Mouse (Mus musculus) neural tube, embryonic 11.5 days (tissue): ENCODE data around the gene Jam2. TPM values are rescaled to one million over a fixed set of nuclear protein-coding genes. Genes with fewer than 3 reads are reported as not detected.

Experiments used
- ATAC-seq: fragments of 200-750 bp; cut with Nextera tagmentation; 2 replicates; pipeline ENCODE4 v1.8.0; 2017; ENCODE audit warnings: moderate number of reproducible peaks, mild to moderate bottlenecking, moderate TSS enrichment, moderate library complexity; ENCODE audit not compliant: insufficient read depth, low FRiP score, low TSS enrichment
- DNase-seq: peaks from one replicate; pipeline ENCODE4 v3.0.0-alpha.2; 2015; ENCODE audit warnings: low spot score
- H3K27ac ChIP-seq: fragments of 300-500 bp; sonication (generic); 2 replicates; pipeline ENCODE4 v1.5.1; 2014; ENCODE audit warnings: low read depth, mild to moderate bottlenecking, low read length
- H3K27me3 ChIP-seq: fragments of 300-500 bp; sonication (generic); 2 replicates; pipeline ENCODE4 v1.6.1; 2014; ENCODE audit warnings: mild to moderate bottlenecking, low read length, mixed read lengths; ENCODE audit not compliant: control insufficient read depth, insufficient read depth
- H3K36me3 ChIP-seq: fragments of 300-500 bp; sonication (generic); 2 replicates; pipeline ENCODE4 v1.6.1; 2014; ENCODE audit warnings: mild to moderate bottlenecking, low read length, moderate library complexity, mixed read lengths; ENCODE audit not compliant: control insufficient read depth, insufficient read depth
- H3K4me1 ChIP-seq: fragments of 300-500 bp; sonication (generic); 2 replicates; pipeline ENCODE4 v1.6.1; 2014; ENCODE audit warnings: low read length, mixed read lengths; ENCODE audit not compliant: control insufficient read depth, insufficient read depth
- H3K4me2 ChIP-seq: fragments of 300-500 bp; sonication (generic); 2 replicates; pipeline ENCODE4 v1.6.1; 2014; ENCODE audit warnings: low read depth, mild to moderate bottlenecking, moderate library complexity
- H3K4me3 ChIP-seq: fragments of 300-500 bp; sonication (generic); 2 replicates; pipeline ENCODE4 v1.5.1; 2014; ENCODE audit warnings: low read depth, low read length
- H3K9ac ChIP-seq: fragments of 300-500 bp; sonication (generic); 2 replicates; pipeline ENCODE4 v1.6.1; 2014; ENCODE audit warnings: mild to moderate bottlenecking, low read length
- H3K9me3 ChIP-seq: fragments of 300-500 bp; sonication (generic); 2 replicates; pipeline ENCODE4 v1.6.1; 2016; ENCODE audit warnings: low read length; ENCODE audit not compliant: control insufficient read depth
- WGBS: fragments of 180-500 bp; shearing (Covaris S2); extraction: QIAGEN DNeasy Blood & Tissue Kit; methylation state at CpG from one replicate; pipeline ENCODE4 v1.1.7; 2014; 5-methylcytosine and 5-hydroxymethylcytosine counted together
- polyA plus RNA-seq: library from polyadenylated mRNA; unstranded; fragments of >200 nt; fragmentation: Nextera tagmentation; extraction: Ambion mirVana; gene quantifications from 2 replicates; pipeline ENCODE4 v1.2.1, GENCODE M21; 2014

The Jam2 gene
- polyA plus RNA-seq, 1 experiment from 2014 or later, result 66.0 TPM

DNA sequence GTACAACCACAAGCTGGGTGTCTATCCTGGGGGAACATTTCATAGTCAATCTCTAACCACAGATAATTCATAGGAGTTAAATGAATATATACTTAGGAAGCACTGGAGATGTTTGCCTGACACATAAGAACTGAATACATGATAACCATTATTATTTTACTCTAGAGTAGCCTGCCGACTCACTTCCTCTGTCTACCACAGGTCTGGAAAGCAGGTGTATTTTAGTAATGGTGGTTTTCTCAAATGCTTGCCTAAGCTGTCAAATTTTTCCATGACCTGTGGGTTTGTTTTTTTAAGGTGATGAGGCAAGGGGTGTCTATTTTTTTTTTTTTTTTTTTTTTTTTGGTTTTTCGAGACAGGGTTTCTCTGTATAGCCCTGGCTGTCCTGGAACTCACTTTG lies 26.1 kb downstream of the Jam2 start:
- no peak overlapping the region for H3K27ac ChIP-seq
- no peak for DNase-seq
- no peaks in the 10 kb centered on the region for H3K27me3 ChIP-seq
- H3K4me2 ChIP-seq, result no peak overlapping the region
- H3K36me3 ChIP-seq, result no peaks in the 10 kb centered on the region
- no peak overlapping the region for H3K4me3 ChIP-seq
- WGBS, result 83% methylated on average over 1 of the region's 2 CpGs
- no peak for ATAC-seq
- H3K9ac ChIP-seq, result no peak overlapping the region
- H3K9me3 ChIP-seq, result no peaks in the 10 kb centered on the region
- no peaks in the 10 kb centered on the region for H3K4me1 ChIP-seq

DNA sequence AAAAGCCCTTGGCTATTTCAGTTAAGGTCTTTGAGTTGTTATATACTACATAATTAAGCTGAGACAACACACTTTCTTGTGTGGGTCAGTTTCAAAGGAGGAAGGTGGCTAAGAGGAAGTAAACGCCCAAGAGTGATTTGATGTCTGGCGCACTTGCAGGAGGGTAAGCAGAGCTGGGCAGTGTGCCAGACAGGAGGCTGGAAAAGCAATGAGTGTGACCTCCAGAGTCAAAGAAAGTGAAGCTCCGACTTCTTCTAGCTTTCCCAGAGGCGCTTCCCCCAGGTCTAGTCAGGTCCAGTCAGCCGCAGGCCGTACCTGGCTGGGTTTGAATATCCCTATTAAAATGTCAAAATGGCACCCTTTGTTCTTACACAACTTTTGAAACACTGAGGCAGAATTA lies 28.3 kb downstream of the Jam2 start:
- no peaks in the 10 kb centered on the region for H3K9me3 ChIP-seq
- 78% methylated on average over 6 of the region's 6 CpGs for WGBS

DNA sequence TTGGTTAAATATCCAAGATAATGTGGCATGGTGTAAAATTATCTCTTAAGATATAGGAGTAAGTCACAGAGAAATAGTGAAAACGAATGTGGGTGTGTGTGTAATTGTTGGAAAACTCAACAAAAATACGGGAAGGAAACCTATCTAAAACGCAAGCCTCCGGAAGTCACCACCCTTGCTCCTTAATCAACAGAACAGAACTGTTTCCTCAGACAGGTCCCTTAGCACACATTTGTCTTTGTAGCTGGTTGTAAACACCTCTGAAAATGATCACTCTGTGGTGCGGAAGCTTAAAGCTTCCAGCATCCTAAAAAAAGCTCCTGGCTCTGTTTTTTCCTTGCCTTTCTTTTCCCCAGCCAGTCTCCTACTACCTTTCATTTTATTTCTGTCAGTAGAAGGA lies 30.9 kb downstream of the Jam2 start:
- Histone ChIP-seq H3K36me3 (no peaks in the 10 kb centered on the region; the same call in 1 of the 2 replicates), H3K27me3 (no peaks in the 10 kb centered on the region), H3K4me2 (no peak overlapping the region), H3K4me3 (no peak overlapping the region), H3K9ac (no peak overlapping the region), H3K4me1 (no peaks in the 10 kb centered on the region), H3K27ac (no peak overlapping the region), H3K9me3 (no peaks in the 10 kb centered on the region)
- ATAC-seq (no peak), DNase-seq (no peak)
- WGBS, result 87% methylated on average over 5 of the region's 5 CpGs

More for the DNA sequence above, 28.3 kb downstream of the Jam2 start:
- Histone ChIP-seq H3K4me1 (no peaks in the 10 kb centered on the region), H3K36me3 (no peaks in the 10 kb centered on the region), H3K4me2 (no peak overlapping the region), H3K27ac (no peak overlapping the region), H3K9ac (no peak overlapping the region), H3K27me3 (no peaks in the 10 kb centered on the region), H3K4me3 (no peak overlapping the region)
- ATAC-seq, result no peak
- DNase-seq, result no peak

DNA sequence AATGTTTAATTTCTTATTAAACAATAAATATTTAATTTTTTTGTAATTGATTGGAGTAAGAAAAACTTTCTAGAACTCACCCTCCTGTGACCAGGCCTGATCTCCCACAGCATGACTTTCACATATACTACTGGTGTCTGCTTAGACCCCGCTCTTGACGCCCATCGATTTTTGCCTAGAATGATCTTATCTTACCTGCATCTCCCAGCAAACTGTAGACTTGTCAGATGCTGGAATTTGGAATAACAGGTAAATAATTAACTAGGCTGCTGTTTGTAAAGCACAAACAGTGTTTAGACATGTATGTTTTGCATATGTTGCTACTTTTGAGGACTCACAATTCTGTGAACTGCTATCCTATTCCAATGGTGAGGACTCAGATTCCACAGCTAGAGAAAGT lies 32.3 kb downstream of the Jam2 start:
- no peak overlapping the region for H3K4me2 ChIP-seq
- no peak for DNase-seq
- 100% methylated on average over 3 of the region's 3 CpGs for WGBS
- no peak overlapping the region for H3K27ac ChIP-seq
- H3K4me3 ChIP-seq, result no peak overlapping the region
- no peaks in the 10 kb centered on the region for H3K9me3 ChIP-seq
- no peak overlapping the region for H3K9ac ChIP-seq
- H3K4me1 ChIP-seq, result no peaks in the 10 kb centered on the region
- no peaks in the 10 kb centered on the region for H3K27me3 ChIP-seq
- ATAC-seq, result no peak
- no peaks in the 10 kb centered on the region; the same call in 1 of the 2 replicates for H3K36me3 ChIP-seq

DNA sequence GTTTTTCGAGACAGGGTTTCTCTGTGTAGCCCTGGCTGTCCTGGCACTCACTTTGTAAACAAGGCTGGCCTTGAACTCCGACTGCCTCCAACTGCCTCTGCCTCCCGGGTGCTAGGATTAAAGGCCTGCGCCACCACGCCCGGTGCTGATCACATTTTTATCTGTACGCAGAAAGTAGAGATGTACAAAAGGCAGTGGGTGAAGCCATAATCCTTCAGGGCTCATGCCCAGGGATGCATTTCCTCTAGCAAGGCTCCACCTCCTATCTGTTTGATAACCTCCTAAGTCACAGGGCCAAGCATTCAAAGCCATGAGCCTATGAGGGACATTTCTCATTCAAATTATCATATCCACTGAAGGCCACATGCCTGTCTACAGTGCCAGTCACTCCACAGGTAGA lies 34.0 kb downstream of the Jam2 start:
- Histone ChIP-seq H3K4me3 (no peak overlapping the region), H3K4me2 (no peak overlapping the region), H3K9me3 (no peaks in the 10 kb centered on the region), H3K36me3 (no peaks in the 10 kb centered on the region; the same call in 1 of the 2 replicates), H3K27me3 (no peaks in the 10 kb centered on the region), H3K9ac (no peak overlapping the region), H3K27ac (no peak overlapping the region), H3K4me1 (no peaks in the 10 kb centered on the region)
- WGBS, result 91% methylated on average over 7 of the region's 7 CpGs
- ATAC-seq, result no peak
- no peak for DNase-seq

GRCm38 (mm10) chr16:84810254-84810653 lies 36.3 kb downstream of the Jam2 start:
- no peak for ATAC-seq

DNA sequence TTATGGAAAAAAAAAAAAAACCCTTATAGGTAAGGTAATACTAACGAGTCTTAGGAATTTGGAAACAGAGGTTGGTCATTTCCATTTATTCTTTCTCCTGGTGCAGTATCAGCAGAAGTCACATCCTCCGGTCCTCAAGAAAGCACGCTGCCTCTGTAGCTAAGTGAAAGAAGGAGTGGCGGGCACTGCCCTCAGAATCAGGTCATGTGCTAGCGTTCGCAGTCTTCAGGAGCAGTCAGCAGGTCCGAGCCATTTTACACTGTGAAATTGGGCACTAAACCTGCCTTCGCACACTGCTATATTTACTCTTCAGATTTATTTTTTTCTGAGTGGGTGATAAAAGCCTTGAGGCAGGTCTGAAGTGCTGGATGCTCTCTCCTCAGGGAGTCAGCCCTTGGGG lies 39.9 kb downstream of the Jam2 start:
- H3K9me3 ChIP-seq, result no peaks in the 10 kb centered on the region
- WGBS, result 85% methylated on average over 8 of the region's 8 CpGs
- no peak overlapping the region for H3K9ac ChIP-seq
- no peak overlapping the region for H3K4me2 ChIP-seq
- ATAC-seq (no peak), DNase-seq (no peak)
- no peak overlapping the region for H3K27ac ChIP-seq
- no peaks in the 10 kb centered on the region for H3K36me3 ChIP-seq
- H3K4me3 ChIP-seq, result no peak overlapping the region
- no peaks in the 10 kb centered on the region for H3K4me1 ChIP-seq
- no peaks in the 10 kb centered on the region for H3K27me3 ChIP-seq

More at GRCm38 (mm10) chr16:84810254-84810653, 36.3 kb downstream of the Jam2 start:
- Histone ChIP-seq H3K4me3 (no peak overlapping the region), H3K9ac (no peak overlapping the region), H3K4me1 (no peaks in the 10 kb centered on the region), H3K4me2 (no peak overlapping the region), H3K36me3 (no peaks in the 10 kb centered on the region; the same call in 1 of the 2 replicates), H3K27me3 (no peaks in the 10 kb centered on the region), H3K27ac (no peak overlapping the region), H3K9me3 (no peaks in the 10 kb centered on the region)
- WGBS, result 86% methylated on average over 1 of the region's 1 CpGs
- DNase-seq, result no peak

- no peaks in the 10 kb centered on the region for H3K27me3 ChIP-seq
- ATAC-seq (no peak), DNase-seq (no peak)
- no peak overlapping the region for H3K27ac ChIP-seq
- WGBS, result 86% methylated on average over 8 of the region's 8 CpGs
- H3K9me3 ChIP-seq, result no peaks in the 10 kb centered on the region
- no peaks in the 10 kb centered on the region for H3K36me3 ChIP-seq
- no peak overlapping the region for H3K4me3 ChIP-seq
- no peaks in the 10 kb centered on the region for H3K4me1 ChIP-seq
- H3K9ac ChIP-seq, result no peak overlapping the region
- no peak overlapping the region for H3K4me2 ChIP-seq
Observed at GRCm38 (mm10) chr16:84814511-84814910, 40.6 kb downstream of the Jam2 start.

GRCm38 (mm10) chr16:84817423-84817822 lies 43.5 kb downstream of the Jam2 start:
- peak; percentile 20 for DNase-seq
- H3K9ac ChIP-seq, result no peak overlapping the region
- H3K27ac ChIP-seq, result no peak overlapping the region
- no peak overlapping the region for H3K4me2 ChIP-seq
- no peaks in the 10 kb centered on the region for H3K36me3 ChIP-seq
- no peaks in the 10 kb centered on the region for H3K4me1 ChIP-seq
- no peaks in the 10 kb centered on the region for H3K9me3 ChIP-seq
- no peak overlapping the region for H3K4me3 ChIP-seq
- ATAC-seq, result peak; percentile 77; the same call in 1 of the 2 replicates
- no peaks in the 10 kb centered on the region for H3K27me3 ChIP-seq
- WGBS, result 45% methylated on average over 7 of the region's 7 CpGs
